Mouse (Mus musculus) embryonic fibroblast, embryonic 13.5 days (primary cell): ENCODE measurements at regions not wholly inside any gene's neighbourhood (a gene's known extent, or its start where the extent isn't known, plus 50 kb on each side); places are given as distances from the start of the nearest gene placed in this dataset.

ENCODE experiments used
- H3K27ac ChIP-seq: 2 replicates; pipeline ENCODE4 v1.5.1; 2012; ENCODE audit warnings: low read length, control low read depth, inconsistent platforms; ENCODE audit not compliant: insufficient read depth
- H3K4me1 ChIP-seq: 2 replicates; pipeline ENCODE4 v1.6.1; 2011; ENCODE audit warnings: low read length; ENCODE audit not compliant: control insufficient read depth, insufficient read depth
- H3K4me3 ChIP-seq: 2 replicates; pipeline ENCODE4 v1.5.1; 2011; ENCODE audit warnings: mild to moderate bottlenecking, control low read depth, low read length; ENCODE audit not compliant: insufficient read depth
- CTCF ChIP-seq: IDR thresholded peaks from 2 replicates; pipeline ENCODE4 v1.5.1; 2011; ENCODE audit warnings: mild to moderate bottlenecking, control low read depth, low read length, moderate library complexity, borderline replicate concordance; ENCODE audit not compliant: insufficient read depth
- POLR2A ChIP-seq: IDR thresholded peaks from 2 replicates; pipeline ENCODE4 v1.6.1; 2011; ENCODE audit warnings: low read depth, mild to moderate bottlenecking, control low read depth, low read length, moderate library complexity

- Histone ChIP-seq H3K4me3 (no peak overlapping the region), H3K27ac (no peak overlapping the region), H3K4me1 (no peaks in the 10 kb centered on the region)
- TF ChIP-seq POLR2A (no peak), CTCF (no peak)
Measured at GRCm38 (mm10) chr2:135580051-135580450, 78.8 kb upstream of the Plcb4 start.

- Histone ChIP-seq H3K4me1 (no peaks in the 10 kb centered on the region), H3K27ac (no peak overlapping the region), H3K4me3 (no peak overlapping the region)
- no peak for TF ChIP-seq CTCF
- TF ChIP-seq POLR2A = no peak
Measured at GRCm38 (mm10) chr2:135582341-135582740, 76.5 kb upstream of the Plcb4 start.

GRCm38 (mm10) chr2:135606306-135606705, 52.5 kb upstream of the Plcb4 start:
- Histone ChIP-seq H3K4me3 (no peak overlapping the region), H3K27ac (no peak overlapping the region), H3K4me1 (no peaks in the 10 kb centered on the region)
- TF ChIP-seq POLR2A (no peak), CTCF (no peak)
